Mouse (Mus musculus) limb, embryonic 10.5 days (tissue): ENCODE results near the gene Dact3. TPM values are rescaled to one million over a fixed set of nuclear protein-coding genes. Genes with fewer than 3 reads are reported as not detected.

Experiments
- DNase-seq: peaks from one replicate; pipeline ENCODE4 v3.0.0-alpha.2; 2017; ENCODE audit warnings: low spot score
- H3K27ac ChIP-seq: fragments of 300-500 bp; sonication (generic); 2 replicates; pipeline ENCODE4 v1.5.1; 2016; ENCODE audit warnings: mild to moderate bottlenecking
- H3K27me3 ChIP-seq: fragments of 300-500 bp; sonication (generic); 2 replicates; pipeline ENCODE4 v1.6.1; 2016; ENCODE audit warnings: low read depth, mild to moderate bottlenecking; ENCODE audit not compliant: poor library complexity, severe bottlenecking
- H3K36me3 ChIP-seq: fragments of 300-500 bp; sonication (generic); 2 replicates; pipeline ENCODE4 v1.6.1; 2016; ENCODE audit warnings: mild to moderate bottlenecking, moderate library complexity
- H3K4me1 ChIP-seq: fragments of 300-500 bp; sonication (generic); 2 replicates; pipeline ENCODE4 v1.6.1; 2016
- H3K4me3 ChIP-seq: fragments of 300-500 bp; sonication (generic); 2 replicates; pipeline ENCODE4 v1.5.1; 2016; ENCODE audit warnings: mild to moderate bottlenecking, moderate library complexity
- H3K9me3 ChIP-seq: fragments of 300-500 bp; sonication (generic); replicated peaks from 2 replicates; pipeline ENCODE4 v1.6.1; 2016; ENCODE audit warnings: mild to moderate bottlenecking
- WGBS: fragments of 180-500 bp; shearing (Covaris S2); methylation state at CpG from one replicate; pipeline ENCODE4 v1.1.7; 2016; 5-methylcytosine and 5-hydroxymethylcytosine counted together
- polyA plus RNA-seq: library from polyadenylated mRNA; unstranded; fragments of >200 nt; fragmentation: Nextera tagmentation; extraction: Ambion mirVana; gene quantifications from 2 replicates; pipeline ENCODE4 v1.2.1, GENCODE M21; 2016

The Dact3 gene
- polyA plus RNA-seq = 7.0 and 8.2 TPM in 2 replicates

DNA sequence AGATGAGACGGTGACA lies at the start of gene Dact3:
Dact3 (plus strand) TSS at position 8 of the 16 bp plus-strand sequence.
- H3K27me3 ChIP-seq = no peaks in the 10 kb centered on the region
- peak within 1 kb of the TSS; percentile 94 for H3K4me3 ChIP-seq
- H3K36me3 ChIP-seq = peaks cover 44% of the 10 kb centered on the region
- H3K9me3 ChIP-seq = no peaks in the 10 kb centered on the region
- whole genome bisulfite sequencing = 0% methylated on average over 1 of the region's 1 CpGs
- H3K4me1 ChIP-seq = peaks cover 43% of the 10 kb centered on the region
- peak within 1 kb of the TSS; percentile 96 for H3K27ac ChIP-seq
- no peak for DNase-seq

DNA sequence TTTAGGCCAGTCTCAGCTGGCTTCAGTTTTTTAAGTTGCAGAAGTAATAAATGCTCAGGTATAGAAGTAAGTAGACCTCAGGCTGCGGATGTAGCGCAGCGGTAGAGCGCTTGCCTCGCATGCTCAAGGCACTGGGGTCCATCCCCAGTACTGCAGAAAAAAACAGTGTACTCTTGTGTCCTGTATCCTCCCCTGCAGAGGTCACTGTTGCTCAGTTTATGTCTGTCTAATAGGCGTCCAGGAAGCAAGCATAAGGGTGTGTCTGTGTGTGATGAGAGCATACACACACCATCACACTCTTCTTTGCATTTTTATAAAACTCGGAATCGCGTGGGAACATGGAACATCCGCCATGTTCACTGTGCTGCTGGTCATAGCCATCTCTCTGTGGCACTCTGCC lies 49.3 kb upstream of the Dact3 start:
- peaks cover 90% of the 10 kb centered on the region for H3K36me3 ChIP-seq
- no peak overlapping the region for H3K27ac ChIP-seq
- WGBS = 82% methylated on average over 10 of the region's 10 CpGs
- H3K9me3 ChIP-seq = no peaks in the 10 kb centered on the region
- H3K27me3 ChIP-seq = no peaks in the 10 kb centered on the region
- no peak overlapping the region for H3K4me3 ChIP-seq
- no peak for DNase-seq
- peaks cover 12% of the 10 kb centered on the region for H3K4me1 ChIP-seq

DNA sequence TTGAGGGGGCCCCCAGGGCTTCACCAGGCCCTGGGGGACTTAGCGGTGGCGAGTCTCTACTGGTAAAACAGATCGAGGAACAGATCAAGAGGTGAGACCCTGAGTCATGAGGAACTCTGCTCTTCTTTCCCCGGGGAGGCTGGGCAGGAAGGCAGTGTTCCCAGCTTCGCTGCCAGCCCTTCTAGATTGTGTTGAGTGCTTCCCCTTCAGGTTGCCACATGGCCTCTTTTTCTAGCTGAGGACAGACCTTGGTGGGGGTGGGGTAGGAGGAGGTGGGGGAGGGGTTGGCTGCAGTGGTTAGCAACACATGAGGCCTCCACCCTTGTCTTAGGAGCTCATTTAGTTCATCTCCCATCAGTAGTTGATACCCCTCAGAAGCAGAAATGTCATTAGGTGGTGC lies 48.5 kb upstream of the Dact3 start:
- DNase-seq = no peak
- no peak overlapping the region for H3K4me3 ChIP-seq
- H3K4me1 ChIP-seq = peaks cover 4% of the 10 kb centered on the region
- 87% methylated on average over 5 of the region's 5 CpGs for WGBS
- H3K9me3 ChIP-seq = no peaks in the 10 kb centered on the region
- H3K27me3 ChIP-seq = no peaks in the 10 kb centered on the region
- no peak overlapping the region for H3K27ac ChIP-seq
- H3K36me3 ChIP-seq = peaks cover 98% of the 10 kb centered on the region

DNA sequence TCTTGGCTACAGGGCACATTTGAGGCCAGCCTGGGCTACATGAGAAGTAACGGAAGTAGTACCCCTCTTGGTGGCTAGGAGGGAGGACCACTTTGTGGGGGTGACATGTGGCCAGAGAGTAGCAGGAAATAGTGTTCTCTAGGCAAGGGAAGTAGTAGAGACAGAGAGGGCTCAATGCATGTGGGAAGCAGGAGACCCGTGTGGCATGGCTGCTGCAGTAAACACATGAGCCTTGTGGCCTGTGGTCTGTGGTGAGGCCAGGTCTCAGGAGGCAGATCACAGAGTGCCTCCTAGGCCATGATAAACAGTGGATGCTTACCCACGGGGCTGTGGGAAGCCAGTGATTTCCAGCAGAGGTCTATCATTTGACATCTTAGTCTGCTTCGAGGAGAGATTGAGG lies 47.8 kb upstream of the Dact3 start:
- no peak for DNase-seq
- no peak overlapping the region for H3K27ac ChIP-seq
- no peaks in the 10 kb centered on the region for H3K4me1 ChIP-seq
- H3K4me3 ChIP-seq = no peak overlapping the region
- no peaks in the 10 kb centered on the region for H3K27me3 ChIP-seq
- 85% methylated on average over 4 of the region's 4 CpGs for WGBS
- H3K9me3 ChIP-seq = no peaks in the 10 kb centered on the region
- peaks cover 100% of the 10 kb centered on the region for H3K36me3 ChIP-seq

DNA sequence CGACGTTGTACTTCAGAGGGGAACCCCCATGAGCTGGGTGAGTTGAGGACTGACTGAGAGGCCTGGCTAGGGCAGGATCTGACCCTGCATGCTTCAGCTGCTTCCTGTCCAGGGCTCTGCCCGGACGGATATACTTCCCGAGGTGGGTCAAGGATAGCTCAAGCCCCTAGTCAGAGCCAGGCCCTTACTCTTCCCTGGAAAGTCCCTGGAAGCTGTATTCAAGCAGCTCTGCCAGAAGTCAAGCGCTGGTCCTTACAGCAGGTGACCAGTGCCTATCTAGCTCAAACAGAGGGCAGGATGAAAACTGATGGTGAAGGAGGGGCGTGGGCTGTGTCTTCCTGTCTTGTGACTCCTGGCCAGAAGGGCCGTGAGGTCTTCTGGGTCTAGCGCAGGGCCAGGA lies 44.7 kb upstream of the Dact3 start:
- no peaks in the 10 kb centered on the region for H3K27me3 ChIP-seq
- H3K4me3 ChIP-seq = no peak overlapping the region
- DNase-seq = no peak
- no peaks in the 10 kb centered on the region for H3K9me3 ChIP-seq
- no peaks in the 10 kb centered on the region for H3K4me1 ChIP-seq
- peaks cover 100% of the 10 kb centered on the region for H3K36me3 ChIP-seq
- WGBS = 90% methylated on average over 9 of the region's 9 CpGs
- no peak overlapping the region for H3K27ac ChIP-seq

DNA sequence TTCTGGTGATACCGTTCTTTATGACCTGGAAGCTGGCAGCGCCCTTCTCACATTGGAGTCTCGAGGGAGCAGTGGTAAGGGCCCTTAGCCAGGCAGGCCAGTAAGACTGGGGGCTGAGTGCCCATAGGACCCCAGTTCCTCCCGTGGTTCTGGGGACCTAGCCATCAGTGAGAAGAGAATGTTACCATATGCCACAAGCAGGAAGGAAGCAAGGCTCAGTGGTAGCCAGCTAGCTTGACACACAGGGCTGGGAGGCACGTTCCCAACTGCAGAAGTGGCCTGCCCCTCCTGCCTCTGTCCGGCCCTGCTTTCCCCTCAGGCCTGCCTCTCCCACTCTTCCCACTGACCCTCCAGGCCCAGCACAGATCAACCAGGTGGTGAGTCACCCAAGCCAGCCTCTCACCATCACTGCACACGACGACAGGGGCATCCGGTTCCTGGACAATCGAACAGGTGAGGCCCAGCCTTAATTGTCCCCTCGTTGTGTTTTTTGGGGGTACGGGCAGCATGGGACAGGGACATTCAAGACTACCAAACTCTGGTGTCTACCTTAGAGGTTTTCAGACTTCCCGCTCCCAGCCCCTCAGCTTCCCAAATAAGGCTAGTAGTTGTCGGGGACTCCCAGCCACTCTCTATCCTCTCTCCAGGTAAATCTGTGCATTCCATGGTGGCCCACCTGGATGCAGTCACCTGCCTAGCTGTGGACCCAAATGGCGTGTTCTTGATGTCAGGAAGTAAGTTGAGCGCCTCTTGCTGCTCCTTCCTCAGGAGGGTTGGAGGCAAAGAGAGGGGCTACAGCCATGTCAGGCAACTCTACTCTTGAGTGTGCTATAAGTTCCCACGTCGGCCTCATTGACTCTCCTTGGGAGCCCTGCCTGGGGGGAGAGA lies 37.0 kb upstream of the Dact3 start:
- Histone ChIP-seq H3K27me3 (no peaks in the 10 kb centered on the region), H3K27ac (no peak overlapping the region), H3K4me3 (no peak overlapping the region), H3K4me1 (peaks cover 25% of the 10 kb centered on the region), H3K36me3 (peaks cover 89% of the 10 kb centered on the region), H3K9me3 (no peaks in the 10 kb centered on the region)
- WGBS = 92% methylated on average over 18 of the region's 18 CpGs
- no peak for DNase-seq

DNA sequence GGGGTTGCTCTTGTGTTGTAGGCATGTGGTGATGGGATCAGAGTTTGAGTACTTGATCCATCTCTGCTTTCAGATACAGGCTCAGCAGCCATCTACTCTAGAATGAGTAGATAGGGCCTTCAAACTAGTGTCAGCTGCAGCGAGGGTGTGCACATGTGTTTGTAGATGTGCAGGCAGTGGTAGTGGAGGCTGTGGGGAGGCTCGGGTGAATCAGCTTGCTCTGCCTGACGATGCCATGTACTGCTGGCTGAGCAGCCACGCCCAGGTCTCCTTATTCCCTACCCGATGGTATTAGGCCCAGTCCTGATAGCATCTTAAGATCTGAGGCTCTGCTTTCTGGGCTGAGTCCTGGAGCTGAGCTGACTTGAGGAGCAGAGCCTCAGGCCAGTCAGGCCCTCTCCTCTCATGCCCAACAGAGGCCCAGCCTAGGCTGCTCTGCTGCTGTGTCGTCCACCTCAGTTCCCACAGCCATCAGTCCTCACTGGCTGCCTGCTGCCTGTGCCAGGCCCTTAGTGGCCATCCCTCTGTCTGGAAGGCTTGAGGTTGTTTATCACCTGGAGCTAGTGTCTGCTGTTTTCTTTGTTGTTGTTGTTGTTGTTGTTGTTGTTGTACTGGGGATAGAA lies 36.2 kb upstream of the Dact3 start:
- Histone ChIP-seq H3K27me3 (no peaks in the 10 kb centered on the region), H3K27ac (no peak overlapping the region), H3K36me3 (peaks cover 81% of the 10 kb centered on the region), H3K9me3 (no peaks in the 10 kb centered on the region), H3K4me3 (no peak overlapping the region), H3K4me1 (peaks cover 33% of the 10 kb centered on the region)
- DNase-seq = no peak
- 83% methylated on average over 6 of the region's 6 CpGs for WGBS

DNA sequence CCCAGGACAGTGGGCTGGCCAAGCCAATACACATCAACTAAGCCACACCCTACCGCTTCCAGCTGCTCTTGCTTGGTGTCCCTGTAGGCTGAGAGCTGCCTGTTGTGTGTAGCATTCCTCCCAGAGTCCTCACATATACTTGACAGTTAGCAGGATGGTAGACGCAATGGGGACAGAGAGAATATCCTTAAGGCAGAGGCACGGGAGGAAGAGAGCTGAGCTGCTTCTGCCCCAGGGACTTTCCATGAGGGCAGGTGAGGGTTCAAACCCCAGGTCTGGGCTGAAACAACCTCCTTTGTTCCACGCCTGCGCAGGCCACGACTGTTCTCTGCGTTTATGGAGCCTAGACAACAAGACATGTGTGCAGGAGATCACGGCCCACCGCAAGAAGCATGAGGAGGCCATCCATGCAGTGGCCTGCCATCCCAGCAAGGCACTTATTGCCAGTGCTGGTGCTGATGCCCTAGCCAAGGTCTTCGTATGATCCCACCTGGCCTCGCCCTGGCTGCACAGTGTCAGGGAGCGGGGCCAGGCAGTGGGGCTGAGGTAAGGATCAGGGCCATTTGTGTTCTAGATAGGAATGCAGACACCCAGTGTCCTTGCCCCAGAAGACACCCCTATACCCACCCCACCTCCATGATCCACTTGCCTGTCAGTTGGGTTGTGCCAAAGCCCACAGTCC lies 35.5 kb upstream of the Dact3 start:
- H3K27ac ChIP-seq = no peak overlapping the region
- DNase-seq = no peak
- H3K27me3 ChIP-seq = no peaks in the 10 kb centered on the region
- 95% methylated on average over 12 of the region's 12 CpGs for WGBS
- peaks cover 39% of the 10 kb centered on the region for H3K4me1 ChIP-seq
- no peaks in the 10 kb centered on the region for H3K9me3 ChIP-seq
- H3K4me3 ChIP-seq = no peak overlapping the region
- H3K36me3 ChIP-seq = peaks cover 75% of the 10 kb centered on the region

DNA sequence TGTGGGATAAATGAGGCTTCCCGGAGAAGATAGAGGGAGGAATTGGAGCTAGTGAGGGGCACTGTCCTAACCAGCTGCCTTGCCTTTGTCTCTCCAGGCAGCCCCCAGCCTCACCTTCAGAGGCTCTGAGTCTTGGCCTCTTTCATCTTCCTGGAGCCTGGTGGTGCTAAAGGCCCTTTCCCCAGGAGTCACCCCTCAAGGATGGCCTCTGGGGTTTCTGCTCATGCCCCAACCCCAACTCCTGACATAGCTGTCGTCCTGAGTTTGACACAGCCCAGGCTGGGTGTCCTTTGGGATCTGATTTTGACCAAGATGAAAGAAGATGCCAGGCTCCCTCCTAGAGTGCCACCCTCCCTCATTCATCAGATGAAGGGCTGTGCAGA lies 35.0 kb upstream of the Dact3 start:
- no peaks in the 10 kb centered on the region for H3K9me3 ChIP-seq
- 93% methylated on average over 2 of the region's 2 CpGs for WGBS
- no peak overlapping the region for H3K4me3 ChIP-seq
- peaks cover 44% of the 10 kb centered on the region for H3K4me1 ChIP-seq
- no peak overlapping the region for H3K27ac ChIP-seq
- H3K36me3 ChIP-seq = peaks cover 70% of the 10 kb centered on the region
- DNase-seq = no peak
- no peaks in the 10 kb centered on the region for H3K27me3 ChIP-seq

DNA sequence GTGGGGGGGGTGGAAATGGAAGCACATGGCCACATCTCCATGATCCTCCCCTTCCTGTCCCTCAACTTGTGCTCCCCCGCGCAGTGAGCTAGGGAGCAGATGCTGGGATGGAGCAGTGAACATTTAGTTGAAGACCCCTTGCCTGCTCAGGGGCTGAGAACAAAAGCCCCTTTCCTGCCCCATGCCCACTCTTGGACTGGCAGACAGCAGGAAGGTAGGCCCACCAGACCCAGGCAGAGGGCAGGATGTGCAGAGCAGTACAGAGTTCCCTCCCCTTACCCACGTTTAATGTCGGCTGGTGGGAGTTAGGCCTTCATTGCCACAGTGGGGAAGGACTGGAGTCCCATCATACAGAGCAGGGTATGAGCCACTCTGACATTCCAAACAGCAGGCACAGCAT lies 34.0 kb upstream of the Dact3 start:
- no peak overlapping the region for H3K4me3 ChIP-seq
- peaks cover 53% of the 10 kb centered on the region for H3K4me1 ChIP-seq
- H3K36me3 ChIP-seq = peaks cover 68% of the 10 kb centered on the region
- no peaks in the 10 kb centered on the region for H3K9me3 ChIP-seq
- WGBS = 87% methylated on average over 4 of the region's 4 CpGs
- H3K27ac ChIP-seq = no peak overlapping the region
- H3K27me3 ChIP-seq = no peaks in the 10 kb centered on the region
- DNase-seq = no peak

DNA sequence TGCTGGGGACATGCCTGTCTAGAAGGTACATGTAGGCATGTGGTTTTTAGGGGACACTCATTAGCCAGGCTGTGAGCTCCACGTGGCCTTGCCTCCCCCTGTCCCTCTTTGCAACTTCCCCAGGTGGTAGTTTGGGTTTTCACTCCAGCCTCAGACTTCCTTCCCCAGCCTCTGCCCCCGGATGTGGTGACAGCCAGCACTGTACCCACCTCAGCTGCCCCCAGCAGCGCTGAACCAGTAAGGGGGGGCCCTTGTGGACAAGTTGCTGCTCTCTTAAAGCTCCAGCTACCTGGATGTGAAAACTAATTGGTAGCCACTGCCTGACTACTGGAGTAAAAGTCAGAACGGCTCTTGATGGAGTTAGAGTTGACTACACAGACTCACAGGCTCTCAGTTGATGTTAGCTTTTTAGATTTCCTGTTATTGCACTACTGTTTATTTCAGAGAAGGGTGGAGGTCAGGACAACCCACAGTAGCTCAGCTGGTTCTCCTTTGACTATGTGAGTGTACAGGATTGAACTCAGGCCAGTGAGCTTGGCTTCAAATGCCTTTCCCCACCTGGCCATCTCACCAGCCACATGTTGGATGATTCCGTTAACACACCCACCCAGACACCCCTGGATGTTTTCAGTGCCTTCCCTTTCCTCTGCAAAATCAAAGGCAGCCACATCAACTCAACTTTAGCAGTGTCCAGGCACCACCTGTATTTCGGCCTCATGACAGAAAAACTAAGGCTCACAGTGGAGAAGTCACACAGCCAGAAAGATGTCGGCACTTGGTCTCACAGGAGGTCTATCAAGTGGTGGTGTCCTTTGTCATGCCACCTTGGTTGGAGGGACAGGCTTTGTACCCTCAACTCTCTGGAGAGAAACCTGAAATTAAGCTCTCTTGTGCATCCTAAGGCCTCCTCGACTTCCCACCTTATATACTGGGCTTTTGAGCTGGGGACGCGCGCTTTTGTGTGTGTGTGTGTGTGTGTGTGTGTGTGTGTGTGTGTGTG lies 33.3 kb upstream of the Dact3 start:
- Histone ChIP-seq H3K36me3 (peaks cover 63% of the 10 kb centered on the region), H3K4me1 (peaks cover 53% of the 10 kb centered on the region)
- 47% methylated on average over 11 of the region's 11 CpGs for WGBS

DNA sequence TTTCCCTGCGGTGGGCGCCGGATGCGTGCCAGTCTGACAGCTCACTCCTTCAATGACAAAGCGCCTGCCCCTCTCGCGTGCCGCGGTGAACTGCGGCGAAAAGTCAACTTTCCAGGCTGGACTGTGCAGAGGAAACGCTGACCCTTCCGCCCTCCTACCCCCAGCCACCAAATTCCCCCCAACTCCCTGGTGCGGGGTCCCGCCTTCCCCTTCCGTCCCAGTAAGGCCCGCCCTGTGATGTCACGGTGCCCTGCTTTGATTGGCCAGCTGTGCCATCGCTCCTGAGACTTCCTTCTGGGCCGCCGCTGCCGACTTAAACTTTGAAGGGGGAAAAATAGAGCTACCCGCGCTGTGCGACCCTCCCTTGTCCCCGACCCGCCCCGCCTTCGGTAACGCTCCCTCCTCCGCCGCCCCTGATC lies 32.5 kb upstream of the Dact3 start, which contains the start of gene Prkd2:
Prkd2 (plus strand) TSS at position 258 of the 419 bp plus-strand sequence.
- H3K36me3 ChIP-seq = peaks cover 63% of the 10 kb centered on the region
- H3K27ac ChIP-seq = peak within 1 kb of the TSS; percentile 88
- peaks cover 53% of the 10 kb centered on the region for H3K4me1 ChIP-seq
- WGBS = 0% methylated on average over 31 of the region's 32 CpGs
- no peaks in the 10 kb centered on the region for H3K27me3 ChIP-seq
- peak; percentile 93 for DNase-seq
- peak within 1 kb of the TSS; percentile 76 for H3K4me3 ChIP-seq
- H3K9me3 ChIP-seq = no peaks in the 10 kb centered on the region

More for the DNA sequence above, 33.3 kb upstream of the Dact3 start:
- no peak for DNase-seq
- H3K9me3 ChIP-seq = no peaks in the 10 kb centered on the region
- no peaks in the 10 kb centered on the region for H3K27me3 ChIP-seq
- H3K4me3 ChIP-seq = peak overlapping the region; percentile 76
- peak overlapping the region; percentile 88 for H3K27ac ChIP-seq
